Mouse (Mus musculus) erythroblast, embryonic 14.5 days (primary cell): ENCODE measurements around the gene Spred1. TPM values are rescaled to one million over a fixed set of nuclear protein-coding genes. Genes with fewer than 3 reads are reported as not detected.
A peak's percentile ranks its signal among the peaks of the same experiment; 100 is the strongest.

Source experiments
- H3K27me3 ChIP-seq: 2 replicates; pipeline ENCODE4 v1.6.1; 2012; ENCODE audit warnings: inconsistent platforms; ENCODE audit not compliant: control insufficient read depth
- H3K36me3 ChIP-seq: 2 replicates; pipeline ENCODE4 v1.6.1; 2012; ENCODE audit warnings: mild to moderate bottlenecking, inconsistent platforms; ENCODE audit not compliant: control insufficient read depth
- H3K4me1 ChIP-seq: 2 replicates; pipeline ENCODE4 v1.6.1; 2012; ENCODE audit warnings: inconsistent platforms; ENCODE audit not compliant: control insufficient read depth
- H3K4me3 ChIP-seq: replicated peaks from 2 replicates; pipeline ENCODE3; 2012; ENCODE audit warnings: moderate library complexity, mild to moderate bottlenecking, inconsistent platforms
- H3K9me3 ChIP-seq: 2 replicates; pipeline ENCODE4 v1.6.1; 2012; ENCODE audit warnings: low read length, inconsistent platforms, mixed read lengths; ENCODE audit not compliant: control insufficient read depth
- GATA1 ChIP-seq: IDR thresholded peaks from 2 replicates; pipeline ENCODE4 v1.6.1; 2012; ENCODE audit warnings: low read length, inconsistent platforms, mixed read lengths
- TAL1 ChIP-seq: IDR thresholded peaks from 3 replicates; pipeline ENCODE4 v1.6.1; 2012; ENCODE audit warnings: low read length, inconsistent platforms, mixed read lengths
- polyA plus RNA-seq: library from polyadenylated mRNA; stranded (reverse); fragments of >175 nt; gene quantifications from 2 replicates; pipeline ENCODE4 v1.2.3, GENCODE M21; 2012

Gene Spred1
- polyA plus RNA-seq, 1 experiment, result 0.02 TPM

- no peaks in the 10 kb centered on the region for H3K4me1 ChIP-seq
- no peak overlapping the region for H3K4me3 ChIP-seq
- H3K36me3 ChIP-seq, result no peaks in the 10 kb centered on the region
- no peaks in the 10 kb centered on the region for H3K9me3 ChIP-seq
- H3K27me3 ChIP-seq, result 0 out of 2 replicates have a peak, but pooled peaks cover 2% of the 10 kb centered on the region
- TF ChIP-seq GATA1 (no peak), TAL1 (no peak)
Measured at GRCm38 (mm10) chr2:117113762-117114161, 7.4 kb upstream of the Spred1 start.

DNA sequence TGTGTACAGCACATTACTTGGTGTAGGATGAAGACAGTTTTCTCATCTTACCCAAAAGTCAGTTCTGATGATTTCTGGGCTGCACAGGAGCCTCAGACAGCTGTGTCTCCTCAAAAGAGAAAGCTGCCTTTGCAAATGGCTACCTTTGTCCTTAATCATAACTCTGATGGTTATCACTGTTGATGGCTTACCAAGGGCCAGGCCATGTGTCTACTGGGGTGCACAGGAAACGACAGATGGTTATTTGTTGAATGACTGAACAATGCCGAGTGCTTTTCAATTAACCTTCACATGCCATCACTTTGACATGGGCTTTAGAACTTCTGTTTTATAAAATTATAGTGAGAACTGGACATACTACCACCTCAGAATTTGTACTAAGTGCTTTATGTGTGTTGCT is 2.7 kb upstream of the Spred1 start:
- Histone ChIP-seq H3K4me1 (peaks cover 36% of the 10 kb centered on the region), H3K27me3 (peaks cover 23% of the 10 kb centered on the region), H3K9me3 (no peaks in the 10 kb centered on the region), H3K4me3 (no peak overlapping the region), H3K36me3 (no peaks in the 10 kb centered on the region)
- TF ChIP-seq GATA1 (no peak), TAL1 (no peak)

GRCm38 (mm10) chr2:117119291-117120245 is 1.6 kb upstream of the Spred1 start:
- no peak for TF ChIP-seq GATA1
- TF ChIP-seq TAL1, result no peak
- H3K36me3 ChIP-seq, result no peaks in the 10 kb centered on the region
- H3K27me3 ChIP-seq, result peaks cover 23% of the 10 kb centered on the region
- H3K4me3 ChIP-seq, result peak overlapping the region; percentile 73
- H3K4me1 ChIP-seq, result peaks cover 39% of the 10 kb centered on the region
- H3K9me3 ChIP-seq, result no peaks in the 10 kb centered on the region

- Histone ChIP-seq H3K27me3 (peaks cover 21% of the 10 kb centered on the region), H3K36me3 (no peaks in the 10 kb centered on the region), H3K4me1 (peaks cover 39% of the 10 kb centered on the region), H3K4me3 (peak overlapping the region; percentile 73), H3K9me3 (no peaks in the 10 kb centered on the region)
- TF ChIP-seq TAL1 (no peak), GATA1 (no peak)
Measured at GRCm38 (mm10) chr2:117120246-117121211, 645 bp upstream of the Spred1 start.

DNA sequence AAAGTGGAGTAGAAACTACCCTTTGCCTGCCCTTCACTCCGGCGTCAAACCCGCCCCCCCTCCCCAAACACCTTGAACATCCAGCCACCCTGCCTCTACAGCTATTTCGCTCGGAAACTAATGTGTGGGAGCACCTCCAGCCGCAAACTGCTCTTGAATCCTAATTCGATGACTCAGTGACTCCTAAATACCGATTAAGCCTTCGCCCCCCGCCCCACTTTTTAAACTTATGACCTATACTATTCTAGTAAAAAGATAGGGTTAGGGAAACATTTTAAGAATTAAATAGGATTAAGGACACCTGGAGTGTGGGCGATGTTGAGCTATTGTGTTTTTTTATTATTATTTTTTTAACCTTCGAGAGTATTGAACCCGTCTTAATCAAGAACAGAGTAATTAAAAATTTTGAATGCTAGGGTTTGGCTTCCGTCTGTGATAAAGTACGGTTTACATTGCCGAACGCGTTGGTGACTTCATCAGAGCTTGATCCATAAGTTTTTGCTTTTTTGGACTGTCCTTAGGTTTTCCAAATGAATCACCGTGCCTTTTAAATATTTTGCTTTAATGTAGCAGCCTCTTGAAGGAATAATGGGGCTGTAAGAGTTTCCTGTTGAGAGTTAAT is 921 bp downstream of the Spred1 start:
- Histone ChIP-seq H3K4me1 (peaks cover 39% of the 10 kb centered on the region), H3K27me3 (peaks cover 21% of the 10 kb centered on the region), H3K9me3 (no peaks in the 10 kb centered on the region), H3K36me3 (no peaks in the 10 kb centered on the region), H3K4me3 (peak overlapping the region; percentile 73)
- TF ChIP-seq GATA1 (no peak), TAL1 (no peak)

DNA sequence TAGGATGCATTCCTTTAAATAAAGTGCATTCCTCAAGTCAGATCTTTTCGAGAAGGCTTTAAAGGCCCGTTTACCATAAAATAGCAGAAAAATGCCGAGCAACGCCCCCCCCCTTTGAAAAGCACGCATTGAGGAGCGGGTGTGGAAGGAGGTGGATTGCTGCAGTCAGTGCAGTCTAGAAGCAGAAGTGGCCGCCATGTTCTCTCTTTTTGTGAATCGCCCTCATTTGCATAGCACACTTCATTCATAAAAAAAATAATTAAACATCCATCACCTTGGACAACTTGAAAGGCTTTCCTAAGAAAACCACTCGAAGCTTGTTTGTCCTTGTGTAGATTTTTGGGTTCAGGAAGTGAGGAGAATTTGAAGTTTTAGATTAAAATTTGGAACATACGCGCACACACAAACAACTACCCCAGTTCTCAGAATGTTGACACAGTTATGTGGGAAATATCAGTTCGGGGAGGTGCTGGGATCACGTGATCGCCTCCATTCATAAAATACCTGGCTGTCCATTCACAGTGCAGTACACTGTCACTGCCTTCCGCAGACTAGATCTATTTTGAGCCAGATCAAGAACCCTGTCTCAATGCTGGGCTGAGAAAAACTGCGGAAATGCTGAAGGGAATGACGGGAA is 1.6 kb downstream of the Spred1 start:
- Histone ChIP-seq H3K27me3 (peaks cover 21% of the 10 kb centered on the region), H3K4me3 (peak overlapping the region; percentile 73), H3K36me3 (no peaks in the 10 kb centered on the region), H3K9me3 (no peaks in the 10 kb centered on the region), H3K4me1 (peaks cover 39% of the 10 kb centered on the region)
- no peak for TF ChIP-seq TAL1
- TF ChIP-seq GATA1, result no peak

DNA sequence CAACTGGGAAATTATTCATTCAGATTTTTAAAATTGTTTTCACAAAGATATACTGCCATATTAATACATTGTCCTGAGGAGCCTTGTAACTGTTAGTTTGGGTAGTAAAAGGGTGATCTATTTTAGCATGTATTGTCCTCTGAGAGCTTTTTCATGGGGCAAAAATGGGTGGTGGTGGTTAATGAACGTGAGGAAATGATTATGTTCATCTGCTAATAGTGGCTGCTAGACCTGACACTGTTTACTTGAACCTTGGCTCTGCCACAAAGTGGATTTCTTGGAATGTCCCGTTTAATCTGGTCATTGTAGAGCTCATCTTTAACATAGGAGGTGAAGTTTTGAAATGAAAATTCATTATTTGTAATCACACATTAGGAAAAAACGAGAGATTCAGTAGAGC is 2.5 kb downstream of the Spred1 start:
- Histone ChIP-seq H3K36me3 (no peaks in the 10 kb centered on the region), H3K27me3 (peaks cover 21% of the 10 kb centered on the region), H3K9me3 (no peaks in the 10 kb centered on the region), H3K4me1 (peaks cover 39% of the 10 kb centered on the region), H3K4me3 (no peak overlapping the region)
- TF ChIP-seq TAL1, result no peak
- no peak for TF ChIP-seq GATA1

- Histone ChIP-seq H3K9me3 (no peaks in the 10 kb centered on the region), H3K36me3 (no peaks in the 10 kb centered on the region), H3K4me3 (no peak overlapping the region), H3K4me1 (peaks cover 34% of the 10 kb centered on the region), H3K27me3 (peaks cover 14% of the 10 kb centered on the region)
- TF ChIP-seq GATA1 (no peak), TAL1 (no peak)
Measured at GRCm38 (mm10) chr2:117124839-117125238, 3.7 kb downstream of the Spred1 start.
